Mouse (Mus musculus): ENCODE results near the gene Lamb2. TPM values are rescaled to one million over a fixed set of nuclear protein-coding genes. Genes with fewer than 3 reads are reported as not detected.

The Lamb2 gene
- polyA plus RNA-seq (2012): 0.05 and 0.25 TPM in 2 replicates

GRCm38 (mm10) chr9:108479721-108480351, at the start of gene Lamb2:
Gene Lamb2, plus strand, starts transcription at chr9:108479736.
- TF ChIP-seq GATA1 (IDR thresholded peaks at IDR 0.05; ENCODE audit: low read length): no peak

GRCm38 (mm10) chr9:108431431-108432067, 48.0 kb upstream of the Lamb2 start:
- no peak for TF ChIP-seq GATA1 (IDR thresholded peaks at IDR 0.05; ENCODE audit: low read length)

- TF ChIP-seq GATA1 (IDR thresholded peaks at IDR 0.05; ENCODE audit: low read length): no peak
Observed at GRCm38 (mm10) chr9:108436182-108436581, 43.4 kb upstream of the Lamb2 start, which contains the start of gene BC048562. Gene BC048562, plus strand, starts transcription at chr9:108436482.

DNA sequence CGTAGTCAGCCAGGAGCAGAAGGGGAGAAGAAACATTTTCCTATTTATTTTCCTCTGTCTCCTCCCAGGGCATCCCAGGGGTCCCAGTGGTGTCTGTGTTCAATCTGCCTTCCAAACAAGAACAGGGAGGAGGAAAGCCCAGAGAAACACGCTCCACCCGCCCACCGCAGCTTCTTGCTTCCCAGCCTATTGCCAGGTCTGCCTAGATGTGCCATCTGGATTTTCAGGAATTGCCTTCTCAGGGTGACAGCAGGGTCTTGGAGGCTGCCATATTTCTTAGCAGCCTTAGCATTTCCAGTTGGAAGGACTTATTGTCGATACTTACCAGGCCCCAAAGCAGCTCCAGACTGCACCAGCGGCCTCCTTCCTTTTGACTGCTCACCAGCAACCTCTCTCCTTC, 40.4 kb upstream of the Lamb2 start:
- TF ChIP-seq GATA1 (IDR thresholded peaks at IDR 0.05; ENCODE audit: low read length): no peak

DNA sequence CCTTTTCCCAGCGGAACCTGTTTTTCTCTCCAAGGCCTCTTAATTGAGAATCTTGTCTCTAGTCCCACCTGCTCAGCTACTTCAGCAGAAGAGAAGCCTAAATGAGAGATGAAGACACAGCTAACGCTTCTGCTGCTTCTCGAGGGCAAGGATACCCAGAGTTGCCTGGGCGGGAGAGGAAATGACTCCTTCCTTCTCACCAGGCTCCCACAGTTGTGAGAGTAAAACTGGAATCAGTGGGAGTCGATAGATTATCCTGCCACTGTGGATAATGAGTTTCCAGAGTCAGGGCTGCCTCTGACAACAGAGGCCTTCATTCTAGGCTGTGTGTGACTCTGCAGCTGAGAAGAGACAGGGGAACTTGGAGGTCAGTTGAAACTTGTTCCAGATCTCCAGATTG, 39.1 kb upstream of the Lamb2 start:
- TF ChIP-seq GATA1 (IDR thresholded peaks at IDR 0.05; ENCODE audit: low read length): no peak

DNA sequence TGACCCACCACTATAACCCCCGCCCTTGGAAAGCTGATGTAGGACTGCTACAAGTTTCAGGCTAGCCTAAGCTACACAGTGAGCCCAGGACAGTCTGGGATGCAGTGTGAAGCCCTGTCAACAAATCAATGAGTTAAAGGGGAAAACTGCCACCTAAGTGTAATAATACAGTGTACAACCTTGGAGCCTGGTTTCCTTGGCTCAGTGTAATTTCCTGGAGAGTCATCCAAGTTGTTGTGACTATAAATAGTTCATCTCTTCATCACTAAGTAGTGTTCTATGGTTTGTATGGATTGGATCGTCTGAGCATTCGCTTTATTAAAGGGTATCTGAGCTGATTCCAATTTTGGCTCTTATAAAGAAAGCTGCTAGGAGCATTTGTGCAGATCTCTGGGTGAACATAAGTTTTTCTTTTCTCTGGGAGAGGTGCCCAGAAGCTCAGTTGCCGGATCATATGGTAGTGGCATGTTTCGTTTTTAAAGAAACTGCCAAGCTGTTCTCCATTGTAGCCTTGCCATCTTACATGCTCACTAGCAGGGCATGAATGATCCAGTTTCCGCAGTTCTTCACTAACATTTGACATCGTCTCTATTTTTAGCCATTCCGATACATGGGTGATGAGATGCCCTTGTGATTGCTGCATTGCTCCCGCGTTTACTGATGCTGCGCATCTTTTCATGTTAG, 38.2 kb upstream of the Lamb2 start:
- no peak for TF ChIP-seq GATA1 (IDR thresholded peaks at IDR 0.05; ENCODE audit: low read length)

DNA sequence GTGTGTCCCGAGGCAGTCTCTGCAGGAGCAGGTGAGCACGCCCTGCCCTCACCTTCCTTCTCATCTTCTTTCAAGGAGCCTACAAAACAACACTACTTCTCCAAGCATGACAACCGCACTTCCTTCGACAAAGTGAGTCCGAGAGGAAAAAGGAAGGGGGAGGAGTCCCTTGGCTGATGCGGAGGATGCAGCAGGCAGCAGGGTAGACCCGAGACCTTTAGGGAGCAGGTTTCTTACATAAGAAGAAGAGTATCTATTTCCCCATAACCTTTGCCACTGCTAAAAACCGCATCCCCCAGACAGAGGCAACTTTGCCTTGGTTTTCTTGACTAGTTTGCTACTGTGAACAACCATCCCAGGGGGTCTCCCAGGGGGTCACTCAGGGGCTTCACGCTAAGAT, 34.4 kb upstream of the Lamb2 start:
- no peak for TF ChIP-seq GATA1 (IDR thresholded peaks at IDR 0.05; ENCODE audit: low read length)

DNA sequence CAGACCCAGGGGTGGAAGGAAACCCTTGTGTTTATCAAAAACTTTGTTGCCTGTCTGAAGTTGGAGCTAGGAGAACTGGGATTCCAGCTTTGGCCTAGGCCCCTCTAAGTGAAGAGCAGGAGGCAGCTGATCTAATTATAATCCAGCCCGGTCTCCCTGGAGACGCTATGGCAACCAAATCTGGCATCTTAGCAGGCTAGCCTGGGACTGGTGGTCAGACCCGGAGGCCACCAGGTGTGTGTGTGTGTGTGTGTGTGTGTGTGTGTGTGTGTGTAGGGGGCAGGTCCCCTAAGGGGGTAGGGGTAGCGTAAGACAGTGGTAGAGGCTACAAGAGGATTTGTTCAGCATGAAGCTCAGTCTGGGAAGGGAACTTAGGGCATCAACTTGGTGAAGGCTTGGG, 29.7 kb upstream of the Lamb2 start:
- TF ChIP-seq GATA1 (IDR thresholded peaks at IDR 0.05; ENCODE audit: low read length): no peak

- TF ChIP-seq GATA1 (IDR thresholded peaks at IDR 0.05; ENCODE audit: low read length): no peak
Observed at GRCm38 (mm10) chr9:108450292-108451169, 29.0 kb upstream of the Lamb2 start.

DNA sequence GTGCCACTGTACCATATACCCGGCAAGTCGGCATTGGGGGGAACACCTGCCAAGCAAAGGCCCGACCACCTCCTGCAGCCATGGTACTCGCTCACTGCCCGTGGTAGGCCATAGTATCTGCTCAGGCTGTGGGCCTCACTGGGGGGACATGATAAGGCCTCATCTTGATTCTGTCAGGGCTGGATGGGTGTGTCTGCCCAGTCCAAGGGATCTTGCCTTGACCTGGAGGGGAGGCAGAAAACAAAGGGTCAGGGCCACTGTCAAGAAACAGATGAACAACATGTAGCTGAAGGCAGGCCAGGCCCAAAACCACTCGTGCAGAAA, 28.4 kb upstream of the Lamb2 start:
- no peak for TF ChIP-seq GATA1 (IDR thresholded peaks at IDR 0.05; ENCODE audit: low read length)

- peak; percentile 47 for TF ChIP-seq GATA1 (IDR thresholded peaks at IDR 0.05; ENCODE audit: low read length)
Observed at GRCm38 (mm10) chr9:108451519-108452160, 27.9 kb upstream of the Lamb2 start.

DNA sequence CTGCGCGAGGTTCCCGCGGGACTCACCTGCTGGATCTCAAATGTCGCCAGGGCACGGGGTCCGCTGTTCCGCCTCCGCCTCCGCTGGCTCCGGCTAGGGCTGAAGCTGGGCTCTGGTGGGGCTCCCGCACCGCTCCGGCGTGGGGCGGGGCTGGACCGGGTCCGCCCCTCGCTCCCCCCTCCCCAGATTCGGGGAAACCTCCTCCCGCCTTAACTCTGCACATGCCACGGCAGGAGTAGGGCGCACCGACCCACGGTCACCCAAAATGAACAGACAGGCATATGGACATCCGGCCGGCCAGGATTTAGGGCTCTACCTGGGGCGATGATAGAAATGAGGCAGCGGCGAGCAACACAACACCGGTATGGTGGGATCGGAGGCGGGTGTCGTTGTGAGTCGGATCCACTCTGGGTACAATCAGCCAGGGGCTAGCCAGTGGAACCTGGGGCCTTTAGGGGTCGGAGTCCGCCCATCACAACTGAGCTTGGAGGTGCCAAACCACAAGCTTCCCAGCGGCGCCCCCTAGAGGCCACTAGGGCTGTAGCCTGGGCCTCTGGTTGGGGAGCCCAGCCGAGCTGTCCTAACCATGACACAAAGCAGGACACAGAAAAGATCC, 27.1 kb upstream of the Lamb2 start:
- TF ChIP-seq GATA1 (IDR thresholded peaks at IDR 0.05; ENCODE audit: low read length): no peak

DNA sequence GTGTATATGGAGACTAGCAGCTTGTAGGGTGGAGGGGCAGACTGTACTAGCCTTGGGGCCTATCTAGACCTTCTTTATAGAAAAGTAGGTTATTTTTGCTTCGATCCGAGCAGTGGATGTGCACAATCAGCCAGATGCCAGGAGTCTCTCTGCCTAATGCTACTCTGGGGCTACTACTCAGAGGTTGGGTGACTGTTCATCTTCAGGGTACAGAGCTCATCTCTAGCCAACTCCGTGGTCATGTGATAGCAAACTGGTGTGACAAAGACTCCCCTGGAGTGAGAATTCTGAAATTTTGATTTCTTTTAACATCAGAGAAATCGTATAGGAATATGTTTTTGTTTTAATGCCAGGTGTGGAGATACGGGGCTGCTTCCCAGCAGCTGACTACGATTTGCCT, 26.6 kb upstream of the Lamb2 start:
- no peak for TF ChIP-seq GATA1 (IDR thresholded peaks at IDR 0.05; ENCODE audit: low read length)

GRCm38 (mm10) chr9:108453458-108453857, 26.1 kb upstream of the Lamb2 start:
- no peak for TF ChIP-seq GATA1 (IDR thresholded peaks at IDR 0.05; ENCODE audit: low read length)

DNA sequence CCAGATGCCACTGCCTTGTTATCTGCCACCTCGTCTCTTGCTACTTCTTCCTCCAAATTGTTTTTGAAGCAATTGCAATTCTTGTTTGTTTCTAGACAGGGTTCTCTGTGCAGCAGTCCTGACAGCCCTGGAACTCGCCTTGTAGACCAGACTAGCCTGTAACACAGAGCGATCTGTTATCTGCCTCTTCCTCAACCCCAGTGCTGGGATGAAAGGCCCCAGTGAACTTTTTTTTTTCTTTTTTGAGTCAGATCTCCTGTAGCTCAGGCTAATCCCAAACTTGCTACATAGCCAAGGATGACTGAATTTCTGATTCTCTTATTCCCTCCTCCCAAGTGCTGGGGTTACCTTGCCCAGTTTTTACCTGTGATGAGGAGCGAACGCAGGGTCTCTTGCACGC, 25.1 kb upstream of the Lamb2 start:
- TF ChIP-seq GATA1 (IDR thresholded peaks at IDR 0.05; ENCODE audit: low read length): no peak

All from G1E-ER4 (cell line).